Mouse (Mus musculus) megakaryocyte, embryonic 14.5 days (primary cell): ENCODE results near the gene Megf9. TPM values are rescaled to one million over a fixed set of nuclear protein-coding genes. Genes with fewer than 3 reads are reported as not detected.

ENCODE experiments used
- H3K27me3 ChIP-seq: replicated peaks from 2 replicates; pipeline ENCODE3; 2012; ENCODE audit warnings: inconsistent platforms
- H3K36me3 ChIP-seq: replicated peaks from 2 replicates; pipeline ENCODE3; 2012; ENCODE audit warnings: low read length, inconsistent platforms, mixed read lengths
- H3K4me1 ChIP-seq: 2 replicates; pipeline ENCODE4 v1.6.1; 2012; ENCODE audit warnings: inconsistent platforms
- H3K4me3 ChIP-seq: replicated peaks from 2 replicates; pipeline ENCODE3; 2012; ENCODE audit warnings: moderate library complexity, mild to moderate bottlenecking, inconsistent platforms
- H3K9me3 ChIP-seq: 2 replicates; pipeline ENCODE4 v1.6.1; 2012; ENCODE audit warnings: inconsistent platforms
- FLI1 ChIP-seq: IDR thresholded peaks from 2 replicates; pipeline ENCODE4 v1.6.1; 2012; ENCODE audit warnings: low read length, inconsistent platforms, mixed read lengths
- GATA1 ChIP-seq: IDR thresholded peaks from 3 replicates; pipeline ENCODE4 v1.6.1; 2012; ENCODE audit warnings: mixed read lengths, low read length, inconsistent platforms, borderline replicate concordance
- polyA plus RNA-seq: library from polyadenylated mRNA; stranded (reverse); fragments of >175 nt; gene quantifications from 2 replicates; pipeline ENCODE4 v1.2.3, GENCODE M21; 2012; ENCODE audit warnings: low replicate concordance; ENCODE audit not compliant: insufficient read depth

The Megf9 gene
- polyA plus RNA-seq, 1 experiment = 1.0 TPM

DNA sequence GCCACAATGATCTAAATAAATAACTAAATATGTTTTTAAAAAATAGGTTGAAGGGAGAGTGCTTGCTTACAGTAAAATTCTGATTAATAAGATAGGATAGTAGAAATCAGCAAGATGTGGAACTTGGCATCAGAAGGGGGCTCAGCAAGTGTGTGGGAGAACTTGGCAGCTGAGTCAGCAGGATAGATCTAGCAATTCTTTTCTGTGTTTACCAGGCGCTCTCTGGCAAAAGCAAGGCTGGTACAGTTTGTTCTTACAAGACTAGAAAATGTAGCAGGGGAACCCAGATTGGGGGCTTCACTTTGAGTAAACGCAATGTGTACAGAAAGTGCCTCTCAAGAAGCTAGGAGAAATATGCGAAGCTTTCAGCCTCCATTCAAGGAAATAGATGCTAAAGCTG, 35.5 kb downstream of the Megf9 start:
- Histone ChIP-seq H3K4me1 (no peaks in the 10 kb centered on the region), H3K4me3 (no peak overlapping the region), H3K27me3 (no peaks in the 10 kb centered on the region), H3K36me3 (no peaks in the 10 kb centered on the region), H3K9me3 (no peaks in the 10 kb centered on the region)
- TF ChIP-seq GATA1 (no peak), FLI1 (no peak)

DNA sequence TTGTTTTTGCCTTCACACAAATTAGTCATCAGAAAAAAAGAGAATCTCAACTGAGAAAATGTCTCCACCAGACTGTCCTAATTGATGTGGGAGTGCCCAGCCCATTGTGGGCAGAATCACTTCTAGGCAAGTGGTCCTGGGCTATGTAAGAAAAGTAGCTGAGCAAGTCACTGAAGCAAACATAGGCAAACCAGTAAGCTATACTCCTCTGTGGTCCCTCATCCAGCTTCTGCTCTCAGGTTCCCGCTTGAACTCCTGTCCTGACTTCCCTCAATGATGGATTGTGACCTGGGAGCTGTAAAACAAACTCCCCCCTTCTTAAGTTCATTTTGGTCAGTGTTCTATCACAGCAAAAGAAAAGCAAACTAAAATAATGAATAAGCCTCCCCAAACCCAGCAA, 37.8 kb downstream of the Megf9 start:
- TF ChIP-seq GATA1 = no peak
- TF ChIP-seq FLI1 = no peak
- Histone ChIP-seq H3K27me3 (no peaks in the 10 kb centered on the region), H3K4me3 (no peak overlapping the region), H3K9me3 (no peaks in the 10 kb centered on the region), H3K36me3 (no peaks in the 10 kb centered on the region), H3K4me1 (no peaks in the 10 kb centered on the region)

DNA sequence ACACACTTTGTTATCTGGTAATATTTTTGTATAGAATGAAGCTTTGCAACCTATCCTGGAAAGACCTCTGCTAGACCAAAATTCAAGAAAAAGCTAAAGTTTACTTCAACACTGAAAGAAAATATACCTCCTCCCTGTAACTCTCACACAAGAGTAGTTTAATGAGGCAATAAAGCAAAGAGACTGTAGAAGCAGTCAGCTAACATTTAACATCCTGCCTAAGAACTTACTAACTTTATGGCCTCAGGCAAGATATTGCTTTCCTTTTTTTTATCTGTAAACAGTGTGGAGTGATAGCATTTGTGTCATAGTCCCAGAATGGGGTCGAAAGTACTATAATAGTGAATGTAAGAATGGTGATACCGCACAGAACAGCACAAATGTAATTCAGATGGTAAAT, 45.0 kb downstream of the Megf9 start:
- H3K27me3 ChIP-seq = no peaks in the 10 kb centered on the region
- no peak overlapping the region for H3K4me3 ChIP-seq
- H3K9me3 ChIP-seq = no peaks in the 10 kb centered on the region
- H3K4me1 ChIP-seq = no peaks in the 10 kb centered on the region
- no peak for TF ChIP-seq GATA1
- TF ChIP-seq FLI1 = no peak
- no peaks in the 10 kb centered on the region for H3K36me3 ChIP-seq

DNA sequence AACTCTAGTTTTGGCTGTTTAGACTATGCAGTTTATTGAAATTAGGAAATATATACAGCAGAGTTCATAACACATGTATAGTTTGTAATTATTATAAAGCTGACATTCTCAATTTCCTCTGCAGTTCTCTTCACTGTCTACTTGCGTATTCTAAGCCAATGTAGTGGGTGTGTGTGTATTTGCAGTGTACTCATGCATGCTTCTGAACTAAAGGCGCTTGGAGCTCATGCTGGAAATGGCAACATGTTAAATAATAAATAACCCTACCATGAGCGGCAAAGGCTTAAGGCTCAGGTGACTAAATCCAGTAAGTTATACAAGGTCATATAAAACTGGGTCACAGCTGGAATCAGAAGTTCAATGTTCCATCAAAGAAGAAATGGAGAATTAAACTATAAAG, 46.4 kb downstream of the Megf9 start:
- Histone ChIP-seq H3K4me1 (no peaks in the 10 kb centered on the region), H3K9me3 (no peaks in the 10 kb centered on the region), H3K4me3 (no peak overlapping the region), H3K27me3 (no peaks in the 10 kb centered on the region), H3K36me3 (no peaks in the 10 kb centered on the region)
- TF ChIP-seq GATA1 = no peak
- no peak for TF ChIP-seq FLI1

DNA sequence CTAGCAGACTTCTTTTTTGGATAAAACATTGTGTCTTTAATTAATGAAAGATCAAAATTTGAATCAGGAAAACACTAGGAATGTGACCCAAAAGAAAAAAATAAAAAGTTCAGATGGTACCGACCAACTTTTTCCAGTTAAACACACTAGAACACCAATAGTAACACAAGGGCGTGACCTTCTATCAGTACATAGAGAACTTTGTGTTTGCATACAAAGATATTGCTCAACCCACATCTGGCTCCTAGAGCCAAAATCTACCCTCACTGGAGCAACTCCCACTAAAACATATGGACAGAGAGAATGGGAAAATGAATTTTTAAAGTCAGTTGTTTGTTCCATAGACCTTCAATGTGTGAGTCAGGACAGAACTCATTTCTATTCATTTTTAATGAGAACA, 50.7 kb downstream of the Megf9 start:
- H3K27me3 ChIP-seq = no peaks in the 10 kb centered on the region
- no peaks in the 10 kb centered on the region for H3K4me1 ChIP-seq
- TF ChIP-seq FLI1 = no peak
- no peak for TF ChIP-seq GATA1
- no peak overlapping the region for H3K4me3 ChIP-seq
- H3K9me3 ChIP-seq = no peaks in the 10 kb centered on the region
- no peaks in the 10 kb centered on the region for H3K36me3 ChIP-seq

DNA sequence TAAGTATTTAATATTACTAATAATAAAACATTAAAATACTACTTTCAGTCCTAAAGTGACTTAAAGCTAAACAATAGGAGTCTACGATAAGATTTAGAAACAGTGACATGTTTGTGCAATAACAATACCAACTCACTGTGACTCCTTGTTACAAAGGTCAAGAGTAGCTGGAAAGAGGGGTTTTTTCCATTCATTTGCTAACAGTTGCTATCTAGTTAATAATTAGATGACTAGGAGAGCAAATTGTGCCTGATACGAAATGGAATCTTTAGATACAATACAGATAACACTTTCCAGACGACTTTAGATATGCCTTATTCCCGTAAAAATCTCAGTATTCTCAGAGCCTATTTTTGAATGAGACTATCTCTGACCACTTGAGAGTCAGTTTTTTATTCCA, 52.9 kb downstream of the Megf9 start:
- Histone ChIP-seq H3K36me3 (no peaks in the 10 kb centered on the region), H3K9me3 (no peaks in the 10 kb centered on the region), H3K4me3 (no peak overlapping the region), H3K27me3 (no peaks in the 10 kb centered on the region), H3K4me1 (no peaks in the 10 kb centered on the region)
- TF ChIP-seq GATA1 = no peak
- no peak for TF ChIP-seq FLI1

DNA sequence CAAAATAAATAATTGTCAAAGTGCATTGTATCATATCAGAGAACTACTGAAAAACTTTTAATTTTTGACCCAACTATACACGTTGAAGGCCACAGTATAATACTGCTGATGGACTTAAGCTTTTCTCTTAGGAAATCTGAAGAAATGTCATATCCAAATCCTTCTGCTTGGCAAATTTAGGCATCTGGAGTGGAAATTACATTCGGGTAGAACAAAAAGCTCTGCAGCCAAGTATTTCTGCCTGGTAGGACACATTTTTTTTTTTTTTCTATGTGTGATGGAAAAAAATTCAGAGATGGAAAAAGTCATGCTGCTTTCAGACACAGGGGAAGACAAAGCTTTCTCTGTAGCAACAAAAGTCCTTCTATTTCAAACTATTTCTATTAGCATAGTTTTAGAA, 63.4 kb downstream of the Megf9 start:
- no peaks in the 10 kb centered on the region for H3K36me3 ChIP-seq
- TF ChIP-seq GATA1 = no peak
- no peak for TF ChIP-seq FLI1
- no peak overlapping the region for H3K4me3 ChIP-seq
- H3K27me3 ChIP-seq = no peaks in the 10 kb centered on the region
- H3K4me1 ChIP-seq = no peaks in the 10 kb centered on the region
- H3K9me3 ChIP-seq = no peaks in the 10 kb centered on the region

DNA sequence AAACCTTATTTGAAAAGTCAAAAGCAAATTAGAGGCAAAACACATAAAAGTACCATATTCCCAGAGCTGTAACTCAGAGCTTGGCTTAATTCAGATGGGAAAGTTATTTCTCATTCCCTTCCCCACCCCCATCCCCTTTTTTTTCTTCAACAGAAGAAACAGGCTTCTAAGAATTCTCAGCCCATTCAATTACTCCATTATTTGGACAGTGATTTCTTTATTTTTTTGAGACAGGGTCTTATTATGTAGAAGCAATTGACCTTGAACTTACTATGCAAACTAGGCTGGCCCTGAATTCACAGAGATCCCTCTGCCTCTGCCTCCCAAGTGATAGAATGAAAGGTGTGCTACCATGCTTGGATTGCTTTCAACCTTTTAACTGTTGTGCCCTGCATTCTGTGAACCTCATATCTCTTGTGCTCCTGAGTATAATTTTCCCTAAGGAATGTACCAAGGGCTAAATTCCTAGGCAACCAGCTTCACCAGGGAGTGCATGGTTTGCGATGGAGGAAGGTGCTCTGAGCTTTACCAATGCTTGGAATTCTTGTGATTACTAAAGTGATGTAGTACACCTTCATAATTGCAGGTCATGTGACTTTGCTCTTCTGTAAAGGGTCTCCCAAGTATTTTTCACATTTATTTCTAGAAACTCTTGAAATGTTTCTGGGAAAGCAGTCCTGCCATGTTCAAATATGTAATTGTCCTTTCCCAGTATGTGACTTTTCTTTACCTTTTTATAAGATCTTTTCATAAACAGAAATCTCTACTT, 68.7 kb downstream of the Megf9 start:
- Histone ChIP-seq H3K9me3 (no peaks in the 10 kb centered on the region), H3K4me1 (no peaks in the 10 kb centered on the region), H3K27me3 (no peaks in the 10 kb centered on the region), H3K4me3 (no peak overlapping the region), H3K36me3 (no peaks in the 10 kb centered on the region)
- no peak for TF ChIP-seq GATA1
- TF ChIP-seq FLI1 = no peak

DNA sequence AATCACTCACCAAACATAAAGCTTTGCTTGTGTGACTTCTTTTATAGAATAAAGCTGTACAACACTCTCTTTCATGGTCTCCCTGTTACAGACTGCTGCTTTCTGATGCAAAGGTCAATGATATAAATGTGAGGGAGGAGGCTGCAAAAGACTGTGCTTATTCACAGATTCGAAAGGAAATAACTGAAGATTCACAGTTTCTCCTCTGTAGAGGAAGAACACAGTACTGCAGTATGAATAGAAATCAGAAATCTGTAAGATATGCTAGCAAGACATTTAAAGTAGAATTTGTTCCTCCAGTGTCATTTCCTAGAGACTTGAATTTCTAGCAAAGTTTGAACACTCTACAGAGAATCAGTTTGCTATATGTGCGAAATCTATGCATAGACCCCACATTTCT, 71.5 kb downstream of the Megf9 start:
- no peak overlapping the region for H3K4me3 ChIP-seq
- H3K27me3 ChIP-seq = no peaks in the 10 kb centered on the region
- no peaks in the 10 kb centered on the region for H3K4me1 ChIP-seq
- H3K9me3 ChIP-seq = no peaks in the 10 kb centered on the region
- TF ChIP-seq GATA1 = no peak
- no peaks in the 10 kb centered on the region for H3K36me3 ChIP-seq

DNA sequence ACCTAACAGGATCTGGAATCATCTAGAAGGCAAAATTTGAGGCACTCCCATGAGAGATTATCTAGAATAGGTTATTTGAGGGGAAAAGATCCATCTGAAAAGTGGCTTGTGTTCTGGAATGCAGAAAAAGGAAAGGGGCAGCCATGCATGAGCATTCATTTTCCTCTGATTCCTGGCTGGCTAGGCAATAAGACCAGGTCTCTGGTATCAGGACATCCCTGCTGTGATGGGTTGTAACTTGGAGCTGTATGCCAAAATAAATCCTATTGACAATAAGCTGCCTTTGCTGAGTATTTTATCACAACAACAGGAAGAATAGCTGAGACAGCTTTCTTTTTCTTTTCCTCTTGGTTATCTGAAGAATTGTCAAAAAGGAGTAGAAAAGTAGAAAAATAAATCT, 73.4 kb downstream of the Megf9 start:
- no peak overlapping the region for H3K4me3 ChIP-seq
- H3K9me3 ChIP-seq = no peaks in the 10 kb centered on the region
- no peaks in the 10 kb centered on the region for H3K36me3 ChIP-seq
- no peak for TF ChIP-seq FLI1
- TF ChIP-seq GATA1 = no peak
- H3K27me3 ChIP-seq = no peaks in the 10 kb centered on the region
- H3K4me1 ChIP-seq = no peaks in the 10 kb centered on the region

DNA sequence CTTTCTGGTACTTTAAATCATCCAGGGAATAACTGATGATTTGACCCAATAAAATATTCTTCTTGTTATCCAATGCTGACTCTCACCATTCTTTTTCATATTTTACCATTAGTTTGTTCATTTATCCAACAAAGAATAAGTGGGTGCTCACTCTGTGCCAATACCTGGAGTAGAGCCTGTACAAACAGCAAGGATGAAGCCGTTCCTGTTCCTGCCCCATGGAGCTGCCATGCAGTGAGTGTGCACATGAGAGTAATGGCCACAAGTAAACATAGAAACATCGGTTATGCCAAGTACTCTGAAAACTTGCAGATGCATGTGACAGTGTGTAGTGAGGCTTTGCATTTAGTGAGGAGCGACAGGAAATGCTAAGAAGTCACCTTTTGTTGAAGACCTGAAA, 82.6 kb downstream of the Megf9 start:
- Histone ChIP-seq H3K9me3 (no peaks in the 10 kb centered on the region), H3K4me1 (no peaks in the 10 kb centered on the region), H3K4me3 (no peak overlapping the region), H3K27me3 (no peaks in the 10 kb centered on the region), H3K36me3 (no peaks in the 10 kb centered on the region)
- TF ChIP-seq FLI1 (no peak), GATA1 (no peak)
